ENCODE assay signal across 8 mouse cellular contexts in the genomic region with DNA sequence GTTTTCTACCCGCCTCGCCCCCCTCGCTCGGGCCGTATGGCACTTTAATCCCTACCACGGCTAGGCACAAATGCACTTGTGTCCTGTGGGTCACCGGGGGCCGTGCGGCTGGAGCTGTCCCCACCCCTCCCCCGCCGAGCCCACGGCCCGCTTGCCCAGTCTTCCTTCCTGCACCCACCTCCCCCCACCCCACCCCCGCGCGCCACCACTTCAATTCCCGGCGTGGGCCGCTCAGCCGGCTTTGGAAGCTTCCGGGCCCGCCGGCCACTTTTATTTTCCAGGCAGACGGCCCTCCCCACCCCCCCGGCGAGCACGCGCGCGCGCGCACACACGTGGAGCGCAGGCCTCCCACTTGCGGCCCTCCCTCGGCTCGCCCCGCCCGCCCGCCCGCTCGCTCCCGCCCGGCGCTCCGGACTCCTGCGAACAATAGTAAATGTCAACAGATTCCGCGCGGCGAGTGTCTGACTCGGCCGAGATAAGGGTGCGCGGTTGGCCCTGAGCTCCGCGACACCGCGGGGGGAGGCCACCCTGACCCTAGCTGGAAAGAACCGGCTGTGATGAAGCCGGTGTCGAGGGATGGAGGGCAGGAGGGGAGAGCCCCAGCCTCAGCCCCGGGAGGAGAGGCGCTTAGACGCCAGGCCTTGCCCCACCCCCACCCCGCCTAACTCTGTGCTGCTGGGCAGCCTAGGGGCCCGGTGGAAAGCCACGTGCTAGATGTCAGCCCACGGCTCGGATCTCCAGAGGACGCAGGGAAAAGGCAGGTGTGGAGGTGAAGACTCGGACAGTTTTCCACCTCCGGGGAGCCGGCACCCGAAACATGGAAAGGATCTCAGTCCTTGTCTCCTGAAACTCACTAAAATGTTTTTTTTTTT.
DNase-seq lines count a peak whose midpoint lies in the region; ATAC-seq and TF ChIP-seq lines count a peak whose summit lies in the region.

No protein-coding gene starts in this region.

- no peaks in the 10 kb centered on the region for H3K36me3 ChIP-seq in intestine, embryonic 15.5 days
- no peaks in the 10 kb centered on the region for H3K36me3 ChIP-seq in liver, postnatal 0 days (replicated peaks; ENCODE audit: insufficient read depth, low read length)
- H3K36me3 ChIP-seq in neural tube, embryonic 13.5 days = no peaks in the 10 kb centered on the region

- H3K9ac ChIP-seq in intestine, embryonic 15.5 days = peak overlapping the region; percentile 50
- H3K9ac ChIP-seq in liver, postnatal 0 days (replicated peaks) = peak overlapping the region; percentile 68
- peak overlapping the region; percentile 76 for H3K9ac ChIP-seq in neural tube, embryonic 13.5 days

- H3K27ac ChIP-seq in cortical plate, adult 2 months (ENCODE audit: insufficient read depth, low read length) = peak overlapping the region; percentile 83
- peak overlapping the region; percentile 93 for H3K27ac ChIP-seq in intestine, embryonic 15.5 days
- H3K27ac ChIP-seq in liver, postnatal 0 days (ENCODE audit: low read depth) = peak overlapping the region; percentile 92
- H3K27ac ChIP-seq in neural tube, embryonic 13.5 days (replicated peaks) = peak overlapping the region; percentile 93

- TF ChIP-seq CTCF in cortical plate, adult 2 months (IDR thresholded peaks at IDR 0.05; ENCODE audit: extremely low read depth, insufficient read depth, low read length) = no peak
- TF ChIP-seq CTCF in liver, postnatal 0 days (IDR thresholded peaks at IDR 0.05; ENCODE audit: low read depth) = no peak

- no peaks in the 10 kb centered on the region for H3K9me3 ChIP-seq in intestine, embryonic 15.5 days
- no peaks in the 10 kb centered on the region for H3K9me3 ChIP-seq in liver, postnatal 0 days (ENCODE audit: low read length)
- H3K9me3 ChIP-seq in neural tube, embryonic 13.5 days = no peaks in the 10 kb centered on the region

- TF ChIP-seq EP300 in liver, postnatal 0 days (IDR thresholded peaks at IDR 0.05; ENCODE audit: low read depth) = peak; percentile 56; the same call in 1 of the 2 replicates

- H3K27me3 ChIP-seq in intestine, embryonic 15.5 days (replicated peaks) = peaks cover 26% of the 10 kb centered on the region
- 0 out of 2 replicates have a peak, but pooled peaks cover 4% of the 10 kb centered on the region for H3K27me3 ChIP-seq in liver, postnatal 0 days (ENCODE audit: insufficient read depth, low read length)
- peaks cover 78% of the 10 kb centered on the region for H3K27me3 ChIP-seq in neural tube, embryonic 13.5 days

- TF ChIP-seq POLR2A in cortical plate, adult 2 months (IDR thresholded peaks at IDR 0.05; ENCODE audit: extremely low read depth, insufficient read depth, low read length) = no peak

- peak overlapping the region; percentile 71 for H3K4me2 ChIP-seq in intestine, embryonic 15.5 days (replicated peaks)
- H3K4me2 ChIP-seq in liver, postnatal 0 days (ENCODE audit: low read depth, low read length) = peak overlapping the region; percentile 75
- peak overlapping the region; percentile 61 for H3K4me2 ChIP-seq in neural tube, embryonic 13.5 days

- WGBS in intestine, embryonic 15.5 days = 3% methylated on average over 67 of the region's 75 CpGs
- 5% methylated on average over 45 of the region's 75 CpGs for WGBS in liver, postnatal 0 days (ENCODE audit: insufficient replicate concordance)
- 5% methylated on average over 46 of the region's 75 CpGs for WGBS in neural tube, embryonic 13.5 days

- peak overlapping the region; percentile 48 for H3K4me3 ChIP-seq in cortical plate, adult 2 months (ENCODE audit: insufficient read depth, low read length)
- peak overlapping the region; percentile 44 for H3K4me3 ChIP-seq in intestine, embryonic 15.5 days (replicated peaks)
- H3K4me3 ChIP-seq in liver, postnatal 0 days (ENCODE audit: low read depth, low read length) = peak overlapping the region; percentile 57
- peak overlapping the region; percentile 39 for H3K4me3 ChIP-seq in neural tube, embryonic 13.5 days

- peaks cover 2% of the 10 kb centered on the region for H3K4me1 ChIP-seq in cortical plate, adult 2 months (ENCODE audit: control insufficient read depth, insufficient read depth, low read length)
- H3K4me1 ChIP-seq in intestine, embryonic 15.5 days (replicated peaks) = peaks cover 19% of the 10 kb centered on the region
- peaks cover 23% of the 10 kb centered on the region for H3K4me1 ChIP-seq in liver, postnatal 0 days (ENCODE audit: insufficient read depth)
- peaks cover 59% of the 10 kb centered on the region for H3K4me1 ChIP-seq in neural tube, embryonic 13.5 days (replicated peaks)

- DNase-seq in spleen, adult 12 weeks (ENCODE audit: low spot score) = peak; percentile 46
- DNase-seq in spleen, adult 18-20 months = no peak
- DNase-seq in gastrocnemius, postnatal 4 days (ENCODE audit: low spot score in 2 of 2) = peak; percentile 45 to 50
- peak; percentile 80 for DNase-seq in liver, postnatal 0 days
- DNase-seq in thymus, postnatal 14 days = peak; percentile 43

- peak; percentile 69 for ATAC-seq in intestine, embryonic 15.5 days
- peak; percentile 70 for ATAC-seq in liver, postnatal 0 days
- peak; percentile 70 for ATAC-seq in neural tube, embryonic 13.5 days (ENCODE audit: low read depth)

Comparison
In these comparisons a context has a peak if more than half of its experiments do, and no peak if none do; other contexts are left out.
1. DNase-seq: peak in spleen, adult 12 weeks (single experiment), gastrocnemius, postnatal 4 days (2 of 2), liver, postnatal 0 days (single experiment) and thymus, postnatal 14 days (single experiment); none in spleen, adult 18-20 months (0 of 2).
2. Peak in every context shown above with its lines, with median percentiles within 50 percentile points of each other: H3K27ac ChIP-seq, H3K4me3 ChIP-seq, ATAC-seq, H3K4me2 ChIP-seq and H3K9ac ChIP-seq.